Mouse (Mus musculus) fat pad, adult 2 months (tissue): ENCODE measurements around the gene Btg1.

ENCODE experiments used
- DNase-seq: peaks from one replicate; pipeline ENCODE4 v3.0.0-alpha.2; 2011; ENCODE audit warnings: low read depth, low spot score; ENCODE audit errors: extremely low read depth

The Btg1 gene

DNA sequence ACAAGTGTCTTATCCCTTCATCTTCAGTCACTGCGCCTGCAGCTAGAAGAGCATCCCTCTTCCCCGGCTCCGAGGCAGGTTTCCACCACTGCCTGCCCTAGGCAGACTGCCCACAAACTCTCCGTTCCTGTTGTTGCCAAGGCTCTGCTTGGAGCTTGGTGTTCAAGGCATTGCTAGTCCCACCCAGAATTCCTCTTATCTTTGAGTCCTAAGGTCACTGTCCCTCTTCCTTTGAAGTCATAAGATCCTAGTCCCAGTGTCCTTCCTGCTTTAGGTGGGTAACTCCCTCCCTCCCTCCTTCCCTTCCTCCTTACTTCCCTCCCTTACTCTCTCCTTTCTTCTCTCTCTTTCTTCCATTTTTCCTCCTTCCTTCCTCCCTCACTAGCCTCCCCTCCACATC, 46.2 kb downstream of the Btg1 start:
- DNase-seq: no peak

DNA sequence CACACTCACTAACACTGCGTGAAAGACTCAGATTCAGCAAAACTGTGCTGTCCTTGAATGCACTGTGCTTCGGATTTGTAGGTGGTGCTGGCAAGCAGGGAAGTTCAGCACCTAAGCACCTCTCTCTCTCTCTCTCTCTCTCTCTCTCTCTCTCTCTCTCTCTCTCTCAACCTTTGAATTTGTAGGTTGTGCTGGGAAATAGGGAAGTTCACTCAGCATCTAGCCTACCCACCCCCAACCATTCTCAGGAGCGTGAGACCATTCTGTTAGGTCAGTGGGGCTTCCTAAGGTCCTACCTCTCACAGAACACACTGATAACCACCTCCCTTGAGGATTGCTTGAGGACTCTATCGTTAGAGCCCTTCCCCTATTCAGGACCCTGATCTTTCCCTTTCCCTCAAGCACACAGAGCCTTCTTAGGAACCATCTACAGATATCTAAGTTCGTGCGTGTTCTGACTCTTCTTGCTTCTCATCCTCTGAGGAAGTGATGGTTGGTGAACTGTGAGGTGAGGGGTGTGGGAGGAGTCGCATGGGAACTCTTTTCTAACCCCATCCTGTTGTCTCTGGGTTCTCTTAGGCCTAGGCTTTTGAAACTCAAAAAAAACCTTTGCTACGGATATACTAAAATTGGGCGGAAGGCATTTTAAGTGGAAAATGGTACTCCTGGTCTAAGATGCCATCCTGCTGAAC, 47.1 kb downstream of the Btg1 start:
- no peak for DNase-seq
